Mouse (Mus musculus) NIH3T3 (cell line): ENCODE results near the gene Tmc3.

Source experiments
- DNase-seq: peaks from one replicate; pipeline ENCODE4 v3.0.0-alpha.2; 2012; ENCODE audit warnings: low read depth

The Tmc3 gene

GRCm38 (mm10) chr7:83584639-83585471 lies at the start of gene Tmc3:
TSS of gene Tmc3 (plus strand) at chr7:83584927.
- peak; percentile 67 for DNase-seq

- no peak for DNase-seq
These were observed 43.1 kb upstream of the Tmc3 start for GRCm38 (mm10) chr7:83541536-83542169.

GRCm38 (mm10) chr7:83548686-83549352 lies 35.9 kb upstream of the Tmc3 start:
- no peak for DNase-seq

GRCm38 (mm10) chr7:83549353-83549774 lies 35.4 kb upstream of the Tmc3 start:
- DNase-seq = no peak

- peak; percentile 76 for DNase-seq
These were observed 34.7 kb upstream of the Tmc3 start for GRCm38 (mm10) chr7:83549951-83550407.

GRCm38 (mm10) chr7:83554477-83554876 lies 30.2 kb upstream of the Tmc3 start:
- DNase-seq = no peak

GRCm38 (mm10) chr7:83556488-83556887 lies 28.2 kb upstream of the Tmc3 start:
- DNase-seq = no peak

GRCm38 (mm10) chr7:83558741-83559280 lies 25.9 kb upstream of the Tmc3 start:
- DNase-seq = no peak

GRCm38 (mm10) chr7:83559495-83559894 lies 25.2 kb upstream of the Tmc3 start:
- DNase-seq = no peak

- no peak for DNase-seq
These were observed 22.9 kb upstream of the Tmc3 start for GRCm38 (mm10) chr7:83561849-83562248.

GRCm38 (mm10) chr7:83564635-83565291 lies 20.0 kb upstream of the Tmc3 start:
- no peak for DNase-seq

- DNase-seq = peak; percentile 16
These were observed 18.8 kb upstream of the Tmc3 start for GRCm38 (mm10) chr7:83565976-83566375.

GRCm38 (mm10) chr7:83567841-83568500 lies 16.8 kb upstream of the Tmc3 start:
- DNase-seq = peak; percentile 73

- DNase-seq = no peak
These were observed 15.9 kb upstream of the Tmc3 start for GRCm38 (mm10) chr7:83568815-83569214.

GRCm38 (mm10) chr7:83569436-83569835 lies 15.3 kb upstream of the Tmc3 start:
- DNase-seq = no peak

- no peak for DNase-seq
These were observed 13.7 kb upstream of the Tmc3 start for GRCm38 (mm10) chr7:83571077-83571476.

GRCm38 (mm10) chr7:83571901-83572300 lies 12.8 kb upstream of the Tmc3 start:
- DNase-seq = no peak

- DNase-seq = no peak
These were observed 12.3 kb upstream of the Tmc3 start for GRCm38 (mm10) chr7:83572451-83572850.

GRCm38 (mm10) chr7:83580946-83581345 lies 3.8 kb upstream of the Tmc3 start:
- peak; percentile 48 for DNase-seq

GRCm38 (mm10) chr7:83594056-83594455 lies 9.3 kb downstream of the Tmc3 start:
- DNase-seq = no peak

- no peak for DNase-seq
These were observed 12.3 kb downstream of the Tmc3 start for GRCm38 (mm10) chr7:83597063-83597462.
